Mouse (Mus musculus) ovary, adult 18-20 months (tissue): ENCODE results near the gene Itpk1.
A peak's percentile ranks its signal among the peaks of the same experiment; 100 is the strongest.
"Not testable (repeated sequence)": the region's sequence is repeated elsewhere in the genome, so short reads cannot be mapped to it uniquely, and the experiment has no call there.

Experiments used
- DNase-seq: peaks from one replicate; pipeline ENCODE4 v3.0.0; 2022; ENCODE audit warnings: low spot score, mixed read lengths

The Itpk1 gene

GRCm38 (mm10) chr12:102660906-102661651 is 43.7 kb downstream of the Itpk1 start:
- DNase-seq: no peak

GRCm38 (mm10) chr12:102653003-102653402 is 51.7 kb downstream of the Itpk1 start:
- no peak for DNase-seq

GRCm38 (mm10) chr12:102652420-102652819 is 52.3 kb downstream of the Itpk1 start:
- no peak for DNase-seq

- DNase-seq: no peak
Observed at GRCm38 (mm10) chr12:102651871-102652270, 52.9 kb downstream of the Itpk1 start.

- DNase-seq: no peak
Observed at GRCm38 (mm10) chr12:102651401-102651800, 53.3 kb downstream of the Itpk1 start.

- no peak for DNase-seq
Observed at GRCm38 (mm10) chr12:102650649-102651048, 54.1 kb downstream of the Itpk1 start.

GRCm38 (mm10) chr12:102647839-102648564 is 56.7 kb downstream of the Itpk1 start:
- DNase-seq: no peak

GRCm38 (mm10) chr12:102646586-102647260 is 58.0 kb downstream of the Itpk1 start:
- DNase-seq: no peak

- no peak for DNase-seq
Observed at GRCm38 (mm10) chr12:102645911-102646585, 58.7 kb downstream of the Itpk1 start.

GRCm38 (mm10) chr12:102643316-102643715 is 61.4 kb downstream of the Itpk1 start:
- peak; percentile 12 for DNase-seq

- DNase-seq: no peak
Observed at GRCm38 (mm10) chr12:102640436-102641163, 64.1 kb downstream of the Itpk1 start.

- no peak for DNase-seq
Observed at GRCm38 (mm10) chr12:102638878-102639277, 65.9 kb downstream of the Itpk1 start.

GRCm38 (mm10) chr12:102637235-102637634 is 67.5 kb downstream of the Itpk1 start:
- DNase-seq: no peak

GRCm38 (mm10) chr12:102634436-102635050 is 70.2 kb downstream of the Itpk1 start:
- no peak for DNase-seq

GRCm38 (mm10) chr12:102633083-102633501 is 71.6 kb downstream of the Itpk1 start:
- DNase-seq: peak; percentile 24

- DNase-seq: no peak
Observed at GRCm38 (mm10) chr12:102631690-102632089, 73.0 kb downstream of the Itpk1 start.

GRCm38 (mm10) chr12:102630471-102630870 is 74.3 kb downstream of the Itpk1 start:
- DNase-seq: not testable (repeated sequence)

- no peak for DNase-seq
Observed at GRCm38 (mm10) chr12:102628221-102628620, 76.5 kb downstream of the Itpk1 start.

- no peak for DNase-seq
Observed at GRCm38 (mm10) chr12:102627545-102627944, 77.2 kb downstream of the Itpk1 start.

GRCm38 (mm10) chr12:102626841-102627240 is 77.9 kb downstream of the Itpk1 start:
- no peak for DNase-seq

- DNase-seq: no peak
Observed at GRCm38 (mm10) chr12:102625717-102626116, 79.0 kb downstream of the Itpk1 start.
